Mouse (Mus musculus): ENCODE measurements around the gene Sytl2.

Sytl2 gene

GRCm38 (mm10) chr7:90308003-90308402, 6.0 kb downstream of the Sytl2 start:
- DNase-seq (ENCODE audit: low spot score in 2 of 2): no peak

- DNase-seq (ENCODE audit: low spot score in 2 of 2): no peak
Observed at GRCm38 (mm10) chr7:90312151-90312883, 10.3 kb downstream of the Sytl2 start.

- DNase-seq (ENCODE audit: low spot score in 2 of 2): no peak
Observed at GRCm38 (mm10) chr7:90313421-90313820, 11.4 kb downstream of the Sytl2 start.

- no peak for DNase-seq (ENCODE audit: low spot score in 2 of 2)
Observed at GRCm38 (mm10) chr7:90316823-90317222, 14.8 kb downstream of the Sytl2 start.

GRCm38 (mm10) chr7:90319446-90319845, 17.4 kb downstream of the Sytl2 start:
- DNase-seq (ENCODE audit: low spot score in 2 of 2): no peak

GRCm38 (mm10) chr7:90320124-90320523, 18.1 kb downstream of the Sytl2 start:
- no peak for DNase-seq (ENCODE audit: low spot score in 2 of 2)

- no peak for DNase-seq (ENCODE audit: low spot score in 2 of 2)
Observed at GRCm38 (mm10) chr7:90325166-90325565, 23.1 kb downstream of the Sytl2 start.

- no peak for DNase-seq (ENCODE audit: low spot score in 2 of 2)
Observed at GRCm38 (mm10) chr7:90330200-90330599, 28.1 kb downstream of the Sytl2 start.

- no peak for DNase-seq (ENCODE audit: low spot score in 2 of 2)
Observed at GRCm38 (mm10) chr7:90332483-90333065, 30.5 kb downstream of the Sytl2 start.

GRCm38 (mm10) chr7:90334362-90334761, 32.3 kb downstream of the Sytl2 start:
- DNase-seq (ENCODE audit: low spot score in 2 of 2): no peak

GRCm38 (mm10) chr7:90334831-90335230, 32.8 kb downstream of the Sytl2 start:
- no peak for DNase-seq (ENCODE audit: low spot score in 2 of 2)

GRCm38 (mm10) chr7:90335755-90336194, 33.7 kb downstream of the Sytl2 start:
- no peak for DNase-seq (ENCODE audit: low spot score in 2 of 2)

GRCm38 (mm10) chr7:90341212-90341957, 39.3 kb downstream of the Sytl2 start:
- no peak for DNase-seq (ENCODE audit: low spot score in 2 of 2)

GRCm38 (mm10) chr7:90344903-90345302, 42.9 kb downstream of the Sytl2 start:
- DNase-seq (ENCODE audit: low spot score in 2 of 2): no peak

GRCm38 (mm10) chr7:90347779-90348437, 45.9 kb downstream of the Sytl2 start:
- no peak for DNase-seq (ENCODE audit: low spot score in 2 of 2)

GRCm38 (mm10) chr7:90349014-90349413, 47.0 kb downstream of the Sytl2 start:
- peak; percentile 20 to 34 for DNase-seq (ENCODE audit: low spot score in 2 of 2)

GRCm38 (mm10) chr7:90352183-90352582, 50.1 kb downstream of the Sytl2 start:
- no peak for DNase-seq (ENCODE audit: low spot score in 2 of 2)

GRCm38 (mm10) chr7:90353488-90354228, 51.6 kb downstream of the Sytl2 start:
- DNase-seq (ENCODE audit: low spot score in 2 of 2): no peak

- DNase-seq (ENCODE audit: low spot score in 2 of 2): no peak
Observed at GRCm38 (mm10) chr7:90354229-90354604, 52.2 kb downstream of the Sytl2 start.

GRCm38 (mm10) chr7:90355454-90355853, 53.4 kb downstream of the Sytl2 start:
- no peak for DNase-seq (ENCODE audit: low spot score in 2 of 2)

GRCm38 (mm10) chr7:90355995-90356394, 53.9 kb downstream of the Sytl2 start:
- DNase-seq (ENCODE audit: low spot score in 2 of 2): no peak

- no peak for DNase-seq (ENCODE audit: low spot score in 2 of 2)
Observed at GRCm38 (mm10) chr7:90362788-90363187, 60.7 kb downstream of the Sytl2 start.

All from frontal cortex, postnatal 14 days (tissue).